Mouse (Mus musculus): ENCODE measurements at regions not wholly inside any gene's neighbourhood (a gene's known extent, or its start where the extent isn't known, plus 50 kb on each side); places are given as distances from the start of the nearest gene placed in this dataset.

DNA sequence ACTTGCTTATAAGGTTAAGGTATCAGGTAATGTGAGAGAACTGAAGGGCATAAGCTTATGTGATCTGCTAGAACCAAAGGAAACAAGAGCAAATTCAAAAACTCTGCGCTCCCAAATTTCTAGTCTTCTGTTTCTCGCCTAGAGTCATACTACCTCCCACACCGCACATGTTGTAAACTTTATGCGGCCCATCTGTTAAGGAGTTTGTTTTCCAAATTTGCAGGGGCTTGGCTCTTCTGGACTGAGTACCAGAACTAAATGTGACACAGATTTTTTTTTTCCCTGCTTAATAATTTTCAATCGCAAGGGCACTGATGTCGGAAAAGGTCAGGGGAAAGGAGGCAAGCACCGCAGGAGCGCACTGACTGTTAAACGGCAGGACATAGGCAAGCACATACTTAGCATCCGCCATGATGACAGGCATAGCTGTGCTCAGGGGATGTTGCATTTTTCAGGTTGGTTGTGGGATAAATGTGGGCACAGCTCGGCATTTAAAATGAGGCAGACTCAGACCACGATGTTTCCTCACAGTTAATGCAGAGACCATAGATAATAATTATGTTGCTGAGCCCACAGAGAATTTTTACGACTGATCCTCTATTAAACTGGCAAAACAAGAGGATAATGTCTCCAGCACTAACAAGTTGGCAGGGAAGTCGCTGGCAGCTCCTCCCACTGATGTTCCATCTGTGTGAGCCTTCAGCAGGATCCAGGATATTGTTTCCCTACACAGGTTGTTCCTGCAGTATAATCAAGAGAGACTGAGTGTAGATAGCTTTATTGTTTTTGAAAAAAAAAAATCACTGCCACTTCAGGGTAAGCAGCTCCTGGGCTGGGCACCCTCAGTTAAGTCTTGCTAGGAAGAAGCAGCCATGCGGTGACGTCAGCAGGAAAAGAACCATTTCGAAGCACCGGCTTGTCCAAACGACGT lies 428.2 kb upstream of the Atp2b1 start:
- DNase-seq = peak; percentile 89

DNA sequence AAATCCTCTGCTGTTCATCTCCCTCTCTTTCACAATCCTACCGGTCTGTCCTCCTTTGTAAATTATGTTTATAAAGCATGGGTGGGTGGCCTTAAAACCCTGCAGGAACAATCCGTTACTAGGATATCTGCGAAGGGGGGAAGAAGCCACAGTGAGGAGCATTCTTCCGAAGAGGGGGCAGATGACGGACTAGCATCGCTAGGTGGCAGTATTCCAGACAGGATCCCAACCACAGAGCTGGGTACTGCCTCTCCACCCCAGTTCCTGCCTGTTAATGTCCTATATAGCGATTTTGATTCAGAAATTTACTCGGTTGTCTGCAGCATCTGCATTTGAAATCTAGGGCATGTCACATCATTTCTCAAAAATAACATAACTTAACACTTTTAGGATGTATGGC lies 419.9 kb upstream of the Atp2b1 start:
- peak; percentile 77 for DNase-seq

DNA sequence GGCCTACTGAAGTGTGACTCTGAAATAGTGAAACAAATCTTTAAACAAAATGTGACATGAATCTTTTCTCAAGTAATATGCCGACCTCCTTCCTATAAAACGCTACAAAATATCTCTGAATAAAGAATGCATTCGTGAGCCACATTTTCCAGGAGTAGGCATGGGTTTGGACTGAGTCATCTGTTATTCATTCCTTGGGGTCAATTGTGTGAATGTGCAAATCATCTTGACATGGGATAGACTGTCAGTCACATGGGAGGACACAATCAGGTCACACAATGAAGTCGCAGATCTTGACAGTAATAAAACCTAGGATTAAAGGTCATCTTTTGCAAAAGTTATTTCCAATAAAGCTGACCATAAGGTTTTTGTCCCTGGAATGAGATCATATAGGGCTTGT lies 418.0 kb upstream of the Atp2b1 start:
- no peak for DNase-seq

DNA sequence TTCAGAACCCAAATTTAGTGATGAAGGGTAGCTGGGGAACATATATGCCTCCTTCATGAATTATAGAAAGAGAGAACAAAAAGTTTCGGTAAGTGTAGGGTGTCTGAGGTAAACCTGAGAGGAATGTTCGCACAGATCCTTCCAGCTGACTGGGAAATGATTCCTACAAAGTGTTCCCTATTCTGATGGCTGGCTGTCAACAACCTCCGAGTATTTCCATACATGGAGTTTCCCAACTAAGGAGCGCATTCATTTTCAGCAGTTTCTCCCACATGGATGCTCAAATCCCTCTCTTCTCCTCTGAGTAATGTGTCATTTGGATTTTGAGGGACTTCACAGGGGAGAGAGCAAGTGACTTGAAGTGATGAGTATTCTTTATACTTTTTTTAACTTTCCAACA lies 413.9 kb upstream of the Atp2b1 start:
- no peak for DNase-seq

DNA sequence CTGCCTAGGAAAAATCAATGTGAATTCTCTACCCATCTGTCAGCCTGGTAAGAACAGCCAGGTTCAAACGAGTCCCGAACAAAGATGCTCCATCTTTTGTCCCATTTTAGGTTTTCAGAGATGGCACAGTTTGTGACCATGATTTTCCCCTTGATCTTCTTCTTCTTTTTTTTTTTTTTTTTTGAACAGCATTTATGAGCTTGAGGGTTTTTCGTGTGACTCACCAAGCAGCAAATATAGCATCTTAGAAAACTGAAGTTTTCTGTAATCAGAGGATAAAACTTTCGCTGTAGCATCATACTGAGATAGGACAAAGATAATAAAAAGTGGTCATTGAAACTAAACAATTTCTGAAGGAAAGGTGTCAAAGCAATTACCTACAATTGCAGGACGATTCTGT lies 412.6 kb upstream of the Atp2b1 start:
- DNase-seq = no peak

DNA sequence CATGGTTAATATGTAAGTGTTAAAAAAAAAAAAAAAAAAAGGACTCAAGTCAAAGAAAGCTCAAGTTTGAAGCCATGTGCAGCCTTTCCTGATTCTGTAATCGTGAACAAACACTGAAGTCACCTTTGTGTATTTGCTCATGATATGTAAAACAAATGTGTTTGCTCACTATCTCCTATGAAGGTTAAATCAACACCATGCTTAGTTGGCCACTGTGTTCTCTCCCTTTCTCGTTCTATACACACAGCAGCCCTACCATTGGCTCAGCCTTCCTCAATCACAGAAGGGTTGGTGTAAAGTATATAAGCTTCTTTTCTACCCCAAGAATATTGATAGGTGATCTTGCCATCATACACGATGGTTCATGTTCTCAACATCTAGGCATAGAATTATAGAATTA lies 409.7 kb upstream of the Atp2b1 start:
- no peak for DNase-seq

DNA sequence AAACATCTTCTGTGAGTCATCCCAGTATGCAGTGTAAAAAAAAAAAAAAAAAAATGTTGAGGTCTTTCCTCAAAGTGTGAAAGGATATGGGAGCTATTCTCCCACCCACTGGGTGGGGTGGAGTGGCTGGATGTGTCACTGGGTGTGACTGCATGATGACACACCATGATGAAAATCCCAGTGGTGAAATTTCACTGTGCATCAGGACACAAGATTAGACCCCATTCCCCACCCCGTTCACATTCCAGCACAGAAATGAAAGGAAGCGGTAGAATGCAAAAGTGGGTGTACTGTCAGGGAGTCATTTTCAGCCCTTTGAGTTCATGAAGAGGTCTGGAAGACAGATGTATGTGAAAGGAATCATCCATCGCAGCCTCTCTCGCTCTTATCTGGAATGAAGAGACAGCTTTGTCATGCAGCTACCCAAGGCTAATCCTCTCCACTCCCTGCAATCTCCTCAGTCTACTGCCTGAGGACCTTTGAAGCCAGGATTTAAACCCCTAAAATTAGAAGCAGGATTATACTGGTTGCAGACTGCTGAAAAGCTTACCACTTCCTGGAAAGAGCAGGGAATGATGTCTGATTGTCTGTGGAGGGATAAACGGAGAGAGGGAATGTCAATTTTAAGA lies 405.6 kb upstream of the Atp2b1 start:
- DNase-seq = no peak

DNA sequence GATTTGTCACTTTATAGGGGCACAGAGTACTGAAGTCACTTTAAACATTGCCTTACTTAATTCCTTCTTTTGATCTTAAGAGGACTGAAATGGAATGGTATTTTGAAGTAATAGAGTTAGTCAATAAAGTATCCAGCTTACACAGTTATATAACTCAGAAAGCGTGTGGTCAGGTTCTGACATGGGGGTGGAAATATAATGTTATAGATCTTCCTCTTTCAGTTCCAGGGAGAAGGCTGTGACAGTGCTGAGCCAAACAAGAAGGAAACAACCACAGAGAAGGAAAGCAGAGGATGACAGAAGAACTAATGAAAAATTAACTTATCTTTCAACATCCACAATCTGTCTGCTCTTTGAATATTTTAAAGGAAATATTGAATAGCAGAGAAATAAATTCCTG lies 399.4 kb upstream of the Atp2b1 start:
- no peak for DNase-seq

DNA sequence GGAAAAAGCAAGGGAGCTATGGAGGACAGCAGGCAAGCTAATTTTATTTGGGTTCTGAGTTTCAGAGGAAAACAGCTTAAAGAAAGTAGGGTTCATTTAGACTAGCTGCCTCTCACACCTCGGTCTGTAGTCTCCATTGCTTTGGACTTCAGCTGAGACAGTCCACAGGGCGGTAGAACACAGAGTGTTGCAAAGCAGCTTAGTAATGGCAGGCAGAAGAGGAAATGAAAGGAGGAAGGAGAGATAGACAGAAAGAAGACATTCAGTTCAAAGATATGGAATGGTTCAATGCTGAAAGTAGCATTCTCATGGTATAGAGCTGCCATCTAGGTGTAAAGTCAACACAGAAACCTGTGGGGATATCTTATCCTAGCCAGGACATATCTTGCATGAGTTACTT lies 396.6 kb upstream of the Atp2b1 start:
- no peak for DNase-seq

DNA sequence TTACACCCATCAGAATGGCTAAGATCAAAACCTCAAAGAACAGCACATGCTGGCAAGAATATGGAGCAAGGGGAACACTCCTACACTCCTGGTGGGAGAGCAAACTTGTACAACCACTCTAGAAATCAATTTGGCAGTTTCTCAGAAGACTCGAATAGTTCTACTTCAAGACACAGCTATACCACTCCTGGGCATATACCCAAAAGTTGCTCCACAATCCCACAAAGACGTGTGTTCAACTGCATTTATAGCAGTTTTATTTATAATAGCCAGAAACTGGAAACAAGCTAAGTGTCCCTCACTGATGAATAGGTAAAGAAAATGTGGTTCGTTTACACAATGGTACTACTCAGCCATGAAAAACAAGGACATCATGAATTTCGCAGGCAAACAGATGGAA lies 384.6 kb upstream of the Atp2b1 start:
- no peak for DNase-seq

DNA sequence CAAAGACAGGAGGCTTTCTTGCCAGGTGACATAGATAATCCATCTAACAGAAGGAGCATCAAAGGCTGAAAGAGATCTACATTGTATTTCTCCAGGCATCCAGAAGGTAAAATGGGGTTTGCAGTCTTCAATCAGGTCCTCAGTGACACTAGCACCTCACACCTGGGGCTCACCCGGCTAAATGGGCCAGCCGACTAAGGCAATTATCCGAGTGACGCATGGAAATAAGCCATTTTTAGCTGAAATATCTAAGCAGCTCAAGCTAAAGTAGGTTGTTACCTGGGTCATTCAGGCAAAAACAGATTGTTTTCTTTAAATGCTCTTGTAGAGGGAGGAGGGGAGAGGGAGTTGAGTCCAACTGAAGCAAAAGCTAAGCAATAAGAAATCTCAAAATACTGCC lies 382.8 kb upstream of the Atp2b1 start:
- no peak for DNase-seq

DNA sequence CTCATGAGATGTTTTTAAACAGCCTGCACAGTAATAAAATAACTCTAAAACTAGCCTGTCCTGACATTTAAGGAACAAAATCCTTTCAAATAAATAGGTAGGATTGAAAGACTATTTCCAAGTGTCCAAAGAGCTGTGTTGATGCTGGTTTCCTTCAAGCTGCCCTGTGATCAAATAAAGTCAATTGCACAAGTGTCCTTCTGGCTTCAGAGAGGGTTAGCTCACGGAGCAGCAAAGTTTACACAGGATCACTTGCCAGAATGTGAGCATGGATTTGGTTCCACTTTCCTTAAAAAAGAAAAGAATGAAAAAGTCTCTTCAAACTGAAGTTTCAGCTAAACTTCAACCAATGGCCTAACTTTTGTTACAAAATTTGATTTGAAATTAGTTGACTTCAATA lies 375.5 kb upstream of the Atp2b1 start:
- no peak for DNase-seq

DNA sequence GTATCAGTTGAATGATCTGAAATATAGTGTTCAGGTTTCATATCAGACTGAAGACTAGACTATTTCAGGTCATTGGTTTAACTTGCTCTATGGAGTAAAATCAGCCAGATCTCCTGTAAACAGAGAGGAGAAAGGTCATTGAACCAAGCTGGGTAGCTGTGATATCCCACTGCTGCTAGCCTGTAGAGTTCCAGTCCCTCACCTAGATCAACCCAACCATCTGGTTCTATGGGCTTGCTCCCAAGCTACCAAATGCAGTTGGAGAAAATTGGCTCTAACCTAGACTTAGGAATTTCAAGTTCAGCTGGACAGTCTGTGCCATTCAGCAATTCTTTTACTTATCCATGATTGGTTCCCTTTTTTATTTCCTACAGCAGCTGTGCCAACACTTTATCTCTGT lies 373.1 kb upstream of the Atp2b1 start:
- DNase-seq = peak; percentile 96

DNA sequence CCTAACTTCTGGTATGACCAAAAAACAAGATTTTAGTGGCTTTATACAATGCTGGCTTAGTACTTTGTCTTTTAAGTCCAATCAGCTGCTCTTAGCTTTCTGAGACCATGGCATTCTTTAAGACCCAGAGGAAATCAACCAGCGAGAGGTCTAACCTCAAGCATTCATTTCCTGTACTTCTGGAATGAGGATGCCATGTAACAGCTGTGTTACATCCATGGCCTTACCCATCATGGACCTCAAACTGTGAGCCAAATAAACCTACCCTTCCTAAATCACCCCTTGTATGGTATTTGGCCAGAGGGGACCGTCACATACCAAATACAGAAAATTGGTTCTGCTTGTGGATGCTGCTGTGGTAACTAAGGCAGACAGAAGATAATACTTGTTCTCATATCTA lies 372.1 kb upstream of the Atp2b1 start:
- DNase-seq = no peak

DNA sequence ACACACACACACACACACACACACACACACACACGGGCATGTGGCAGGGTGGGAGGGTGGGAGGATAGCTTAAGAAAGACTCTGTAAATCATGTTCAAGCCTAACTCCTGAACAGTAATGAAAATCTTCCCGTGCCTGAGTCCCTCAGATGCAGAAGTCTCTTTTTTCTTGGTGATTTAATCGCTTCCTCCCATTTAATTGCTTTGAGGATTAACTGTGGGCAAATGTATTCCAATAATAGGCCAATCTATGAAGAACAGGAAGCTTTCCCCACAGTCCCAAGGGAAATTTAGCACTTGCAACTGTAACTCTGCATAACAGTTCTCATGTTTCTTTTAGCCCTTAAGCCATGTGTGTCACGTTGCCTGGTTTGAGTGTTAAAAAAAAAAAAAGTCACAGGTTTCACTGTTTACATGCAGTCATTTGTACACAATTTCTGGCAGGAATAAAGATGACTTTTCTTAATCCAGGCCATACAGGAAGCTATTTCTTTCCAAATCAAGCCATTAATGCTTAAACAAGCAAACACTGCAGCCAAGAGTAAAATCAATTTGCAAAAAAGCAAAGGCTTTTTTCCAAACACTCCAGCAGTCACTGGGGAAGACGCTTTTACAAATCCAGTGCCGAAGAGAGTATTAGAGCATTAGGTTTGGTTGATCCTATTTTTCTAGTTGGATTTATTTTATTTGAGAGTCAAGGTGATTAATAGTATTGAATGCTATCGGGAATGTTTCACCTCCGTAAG lies 370.8 kb upstream of the Atp2b1 start:
- peak; percentile 13 for DNase-seq

DNA sequence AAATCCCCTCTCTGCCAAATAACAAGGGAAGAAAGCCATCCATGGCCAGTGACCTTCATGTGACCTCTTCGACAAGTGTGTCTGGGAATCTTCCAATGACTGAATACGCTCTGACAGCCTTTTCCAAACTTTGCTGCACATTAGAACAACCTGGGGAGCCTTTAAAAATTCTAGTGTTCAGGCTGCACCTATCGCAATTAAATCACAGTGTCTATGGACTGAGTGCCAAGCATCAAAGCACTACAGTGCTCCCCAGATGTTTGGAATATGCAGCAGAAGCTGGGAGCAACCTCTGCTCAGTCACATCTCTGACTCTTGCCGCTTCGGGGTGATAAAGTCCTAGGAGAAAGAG lies 370.2 kb upstream of the Atp2b1 start:
- DNase-seq = no peak

DNA sequence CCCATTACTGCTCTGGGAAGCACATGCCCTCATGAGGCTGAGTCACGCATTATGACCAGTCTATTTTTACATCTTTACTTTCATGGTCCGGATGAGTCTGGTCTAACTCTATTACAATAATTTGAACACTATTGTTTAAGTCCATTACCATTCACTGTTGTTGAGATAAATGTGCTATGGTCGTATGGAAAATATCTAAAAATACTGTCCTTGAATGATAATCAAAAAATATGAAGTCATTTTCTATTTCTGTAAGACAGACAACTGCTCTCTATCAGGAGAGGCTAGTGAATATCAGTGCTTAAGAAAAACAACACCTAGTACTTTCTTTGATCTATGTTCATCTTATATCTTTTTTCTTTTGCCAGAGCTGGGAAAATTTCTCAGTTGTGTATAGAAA lies 359.6 kb upstream of the Atp2b1 start:
- no peak for DNase-seq

DNA sequence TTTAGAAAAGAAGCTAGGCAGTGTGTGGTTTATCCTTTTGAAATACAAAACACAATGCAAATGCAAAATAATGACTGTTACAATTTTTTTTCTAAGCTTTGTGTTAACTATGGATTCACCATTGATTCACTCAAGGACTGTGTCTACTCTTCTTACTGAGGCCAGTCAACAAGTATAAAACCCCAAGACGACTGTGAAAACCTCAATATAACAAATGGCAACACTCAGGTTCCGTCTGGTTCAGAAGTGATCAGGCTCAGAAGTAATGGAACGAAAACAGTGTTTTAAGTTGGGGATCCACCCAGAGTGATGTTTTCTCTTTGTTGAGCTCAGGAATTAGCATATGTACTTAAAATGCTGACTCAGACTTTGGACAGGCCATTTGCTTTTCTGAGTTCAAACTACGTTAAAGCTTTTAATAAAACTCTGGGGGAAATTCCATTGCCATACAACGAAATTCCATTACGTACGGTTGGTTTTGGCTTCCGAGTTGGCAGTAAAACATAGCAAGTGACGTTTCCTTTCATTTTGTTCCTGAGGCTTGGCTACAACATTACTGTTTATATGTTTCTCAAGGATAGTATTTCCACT lies 356.6 kb upstream of the Atp2b1 start:
- DNase-seq = no peak

DNA sequence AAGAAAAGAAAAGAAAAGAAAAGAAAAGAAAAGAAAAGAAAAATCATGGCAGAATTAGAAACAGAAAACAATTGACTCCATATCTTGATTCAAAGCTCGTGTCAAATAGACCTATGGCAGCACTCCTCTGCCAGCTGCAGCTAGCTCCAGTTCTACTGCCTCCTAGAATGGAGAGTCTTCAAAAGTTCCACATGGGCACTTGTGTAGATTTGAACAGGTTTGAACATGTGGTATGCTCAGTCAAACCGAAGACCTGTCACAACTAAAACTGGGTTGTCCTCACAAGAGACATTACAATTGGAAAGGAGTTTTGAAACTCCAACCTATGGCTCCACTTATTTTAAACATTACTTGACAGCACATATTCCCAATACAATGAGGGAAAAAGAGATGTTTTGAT lies 355.6 kb upstream of the Atp2b1 start:
- DNase-seq = no peak

DNA sequence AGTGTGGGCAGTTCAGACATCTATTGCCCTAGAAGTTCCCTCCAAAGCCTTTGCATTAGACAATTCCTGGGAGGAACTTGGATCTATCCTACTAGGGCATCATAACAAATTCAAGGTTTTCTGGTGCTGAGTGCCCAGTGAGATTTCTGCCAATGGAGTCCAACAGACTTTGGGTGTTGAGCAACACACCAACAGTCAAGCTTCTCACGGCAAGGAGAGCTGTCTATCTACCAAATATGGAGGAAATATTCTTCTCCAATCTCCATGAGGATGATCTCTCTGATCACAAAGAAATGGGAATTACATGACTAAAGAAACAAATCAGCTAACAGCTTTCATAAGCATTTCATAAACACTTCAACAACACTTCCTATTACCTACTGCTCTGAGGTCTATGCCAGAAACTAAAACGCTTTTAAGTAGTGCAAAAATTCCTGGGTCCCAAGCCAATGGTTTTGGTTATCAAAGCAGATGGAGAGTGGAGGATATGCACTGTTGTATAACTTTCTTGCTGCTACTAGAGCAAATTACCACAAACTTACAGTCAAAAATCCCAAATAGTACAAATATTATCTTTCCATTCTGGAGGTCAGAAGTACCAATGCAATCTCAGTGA lies 351.8 kb upstream of the Atp2b1 start:
- DNase-seq = no peak

DNA sequence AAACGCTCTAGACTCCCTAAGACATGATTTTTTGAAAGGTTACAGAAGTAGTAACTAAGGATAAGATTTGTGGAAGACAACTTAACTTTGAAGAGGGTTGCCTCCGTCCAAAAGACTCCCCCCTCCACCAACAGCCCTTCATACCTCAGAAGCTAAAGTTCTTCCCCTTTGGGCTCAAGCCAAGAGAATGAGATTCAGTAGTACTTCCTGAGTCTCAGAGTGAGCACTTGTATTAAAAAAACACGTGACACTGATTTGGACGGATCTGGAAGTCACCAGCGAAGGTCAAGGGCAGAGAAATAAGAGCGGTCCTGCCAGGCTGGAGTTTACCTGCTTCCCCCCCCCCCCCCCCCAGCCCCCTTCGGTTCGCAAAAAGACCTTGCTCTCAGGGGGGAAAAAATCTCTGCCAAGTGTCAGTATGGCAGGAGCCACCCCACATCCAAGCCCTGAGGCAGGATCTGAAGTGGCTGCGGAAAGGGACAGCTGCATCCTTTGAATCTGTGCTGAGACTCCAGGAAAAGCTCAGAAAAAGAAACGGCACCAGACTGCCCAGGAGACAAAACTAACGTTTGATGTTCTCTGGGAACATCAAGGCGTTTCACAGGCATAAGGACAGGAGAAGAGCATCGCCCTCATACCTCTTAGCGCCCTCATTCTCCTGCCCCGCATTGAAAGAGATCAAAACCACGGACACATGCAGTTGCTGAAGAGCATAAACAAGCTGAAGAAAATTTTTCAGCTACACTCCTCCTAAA lies 341.2 kb upstream of the Atp2b1 start:
- DNase-seq = no peak

DNA sequence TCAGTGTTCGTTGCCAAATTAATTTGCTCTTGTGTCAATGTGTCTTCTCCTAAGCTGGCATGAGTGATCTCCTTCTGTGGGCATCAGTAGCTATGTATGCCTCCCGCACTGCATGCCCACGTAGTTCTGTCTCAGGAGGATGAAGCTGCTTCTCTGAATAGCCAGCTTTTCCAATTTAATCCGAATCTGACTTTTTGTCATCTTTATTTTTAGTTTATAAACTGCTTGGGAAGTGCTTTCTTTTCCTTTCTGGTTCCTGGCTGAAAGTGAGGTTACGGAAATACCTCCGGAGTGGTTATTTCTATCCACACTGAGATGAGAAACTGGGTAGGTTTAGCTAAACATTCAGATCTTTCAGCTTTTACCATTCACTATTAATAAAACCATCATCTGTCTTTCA lies 337.2 kb upstream of the Atp2b1 start:
- DNase-seq = no peak
